Mouse (Mus musculus): ENCODE data around the gene Arnt. TPM values are rescaled to one million over a fixed set of nuclear protein-coding genes. Genes with fewer than 3 reads are reported as not detected.

Gene Arnt
- polyA plus RNA-seq, 1 experiment from 2014 or later, result 46.0 TPM

DNA sequence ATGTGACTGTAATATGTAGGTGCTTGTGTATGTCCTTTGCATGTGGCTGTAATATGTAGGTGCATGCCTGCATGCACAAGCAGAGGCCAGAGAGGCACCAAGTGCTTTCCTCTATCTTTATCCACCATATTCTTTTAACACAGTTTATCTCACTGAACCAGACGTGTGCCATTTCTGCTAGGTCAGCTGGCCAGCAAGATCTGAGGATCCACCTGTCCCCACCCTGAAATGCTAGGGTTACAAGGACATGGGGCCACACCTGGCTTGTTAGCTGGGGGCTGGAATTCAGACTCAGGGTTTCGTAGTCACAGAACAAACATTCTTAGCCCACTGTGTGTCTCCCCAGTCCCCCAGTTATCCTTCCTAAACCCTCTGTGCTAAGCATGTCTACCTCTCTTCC is 85.1 kb downstream of the Arnt start:
- Histone ChIP-seq H3K27me3 (ENCODE audit: insufficient read depth, low read length) (no peaks in the 10 kb centered on the region), H3K27ac (ENCODE audit: low read length) (no peak overlapping the region), H3K4me1 (ENCODE audit: insufficient read depth, low read length) (no peaks in the 10 kb centered on the region), H3K4me2 (replicated peaks; ENCODE audit: low read depth, low read length) (no peak overlapping the region), H3K9me3 (ENCODE audit: low read length) (no peaks in the 10 kb centered on the region), H3K9ac (replicated peaks; ENCODE audit: low read length) (no peak overlapping the region), H3K4me3 (ENCODE audit: low read length) (no peak overlapping the region), H3K36me3 (ENCODE audit: insufficient read depth, low read length) (no peaks in the 10 kb centered on the region)
- no peak for ATAC-seq (ENCODE audit: low FRiP score, low TSS enrichment)
- WGBS, result 82% methylated on average over 2 of the region's 2 CpGs

- no peaks in the 10 kb centered on the region for H3K9me3 ChIP-seq (ENCODE audit: low read length)
- H3K9ac ChIP-seq (replicated peaks; ENCODE audit: low read length), result no peak overlapping the region
- H3K36me3 ChIP-seq (ENCODE audit: insufficient read depth, low read length), result no peaks in the 10 kb centered on the region
- no peak for ATAC-seq (ENCODE audit: low FRiP score, low TSS enrichment)
- no peak overlapping the region for H3K4me3 ChIP-seq (ENCODE audit: low read length)
- no peaks in the 10 kb centered on the region for H3K27me3 ChIP-seq (ENCODE audit: insufficient read depth, low read length)
- no peak overlapping the region for H3K27ac ChIP-seq (ENCODE audit: low read length)
- no peaks in the 10 kb centered on the region for H3K4me1 ChIP-seq (ENCODE audit: insufficient read depth, low read length)
- 85% methylated on average over 3 of the region's 3 CpGs for WGBS
- no peak overlapping the region for H3K4me2 ChIP-seq (replicated peaks; ENCODE audit: low read depth, low read length)
Measured at GRCm38 (mm10) chr3:95520100-95520499, 85.9 kb downstream of the Arnt start.

- no peaks in the 10 kb centered on the region for H3K9me3 ChIP-seq (ENCODE audit: low read length)
- H3K4me1 ChIP-seq (ENCODE audit: insufficient read depth, low read length), result no peaks in the 10 kb centered on the region
- no peak overlapping the region for H3K9ac ChIP-seq (replicated peaks; ENCODE audit: low read length)
- H3K27ac ChIP-seq (ENCODE audit: low read length), result no peak overlapping the region
- H3K4me2 ChIP-seq (replicated peaks; ENCODE audit: low read depth, low read length), result no peak overlapping the region
- H3K36me3 ChIP-seq (ENCODE audit: insufficient read depth, low read length), result no peaks in the 10 kb centered on the region
- no peaks in the 10 kb centered on the region for H3K27me3 ChIP-seq (ENCODE audit: insufficient read depth, low read length)
- no peak overlapping the region for H3K4me3 ChIP-seq (ENCODE audit: low read length)
- no peak for ATAC-seq (ENCODE audit: low FRiP score, low TSS enrichment)
- WGBS, result 86% methylated on average over 10 of the region's 10 CpGs
Measured at GRCm38 (mm10) chr3:95521168-95521567, 87.0 kb downstream of the Arnt start.

DNA sequence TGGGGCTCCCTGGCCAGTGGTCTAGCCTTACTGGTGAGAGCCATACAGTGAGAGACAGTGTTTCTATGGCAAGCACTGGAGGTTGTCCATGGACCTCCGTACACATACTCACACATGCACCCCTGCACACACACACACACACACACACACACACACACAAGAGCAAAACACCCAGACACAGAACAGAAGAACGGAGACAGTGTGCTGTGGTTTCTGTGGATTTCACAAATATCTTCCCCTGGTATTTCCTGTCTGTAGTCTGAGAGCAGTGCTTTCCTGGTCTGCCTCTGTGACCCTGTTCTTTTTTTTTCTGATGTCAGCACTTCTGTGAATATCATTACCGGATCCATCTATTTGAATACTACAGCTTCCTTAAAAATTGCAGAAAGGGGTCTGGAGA is 89.5 kb downstream of the Arnt start:
- no peaks in the 10 kb centered on the region for H3K4me1 ChIP-seq (ENCODE audit: insufficient read depth, low read length)
- no peaks in the 10 kb centered on the region for H3K27me3 ChIP-seq (ENCODE audit: insufficient read depth, low read length)
- no peak overlapping the region for H3K4me3 ChIP-seq (ENCODE audit: low read length)
- H3K27ac ChIP-seq (ENCODE audit: low read length), result no peak overlapping the region
- H3K36me3 ChIP-seq (ENCODE audit: insufficient read depth, low read length), result no peaks in the 10 kb centered on the region
- no peak overlapping the region for H3K9ac ChIP-seq (replicated peaks; ENCODE audit: low read length)
- no peak overlapping the region for H3K4me2 ChIP-seq (replicated peaks; ENCODE audit: low read depth, low read length)
- WGBS, result 51% methylated on average over 3 of the region's 3 CpGs
- ATAC-seq (ENCODE audit: low FRiP score, low TSS enrichment), result no peak
- H3K9me3 ChIP-seq (ENCODE audit: low read length), result no peaks in the 10 kb centered on the region

DNA sequence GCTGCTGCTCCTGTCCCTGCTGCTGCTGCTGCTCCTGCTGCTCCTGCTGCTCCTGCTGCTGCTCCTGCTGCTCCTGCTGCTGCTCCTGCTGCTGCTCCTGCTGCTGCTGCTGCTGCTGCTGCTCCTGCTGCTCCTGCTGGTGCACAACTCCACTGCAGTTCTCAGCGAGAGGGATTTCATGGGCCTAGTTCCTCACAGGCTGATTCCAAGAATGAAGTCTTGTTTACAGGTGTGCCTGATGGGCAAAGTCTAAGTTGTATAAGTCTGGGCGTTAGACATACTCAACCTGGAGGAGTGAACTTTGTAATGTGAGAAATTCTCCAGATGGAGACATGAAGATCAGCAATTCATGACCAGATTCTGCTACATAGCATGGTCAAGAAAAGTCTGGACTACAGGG is 90.5 kb downstream of the Arnt start:
- 61% methylated on average over 2 of the region's 2 CpGs for WGBS
- Histone ChIP-seq H3K36me3 (ENCODE audit: insufficient read depth, low read length) (no peaks in the 10 kb centered on the region), H3K9ac (replicated peaks; ENCODE audit: low read length) (no peak overlapping the region), H3K4me2 (replicated peaks; ENCODE audit: low read depth, low read length) (no peak overlapping the region), H3K27me3 (ENCODE audit: insufficient read depth, low read length) (no peaks in the 10 kb centered on the region), H3K4me3 (ENCODE audit: low read length) (no peak overlapping the region), H3K4me1 (ENCODE audit: insufficient read depth, low read length) (no peaks in the 10 kb centered on the region), H3K9me3 (ENCODE audit: low read length) (no peaks in the 10 kb centered on the region), H3K27ac (ENCODE audit: low read length) (no peak overlapping the region)
- no peak for ATAC-seq (ENCODE audit: low FRiP score, low TSS enrichment)

DNA sequence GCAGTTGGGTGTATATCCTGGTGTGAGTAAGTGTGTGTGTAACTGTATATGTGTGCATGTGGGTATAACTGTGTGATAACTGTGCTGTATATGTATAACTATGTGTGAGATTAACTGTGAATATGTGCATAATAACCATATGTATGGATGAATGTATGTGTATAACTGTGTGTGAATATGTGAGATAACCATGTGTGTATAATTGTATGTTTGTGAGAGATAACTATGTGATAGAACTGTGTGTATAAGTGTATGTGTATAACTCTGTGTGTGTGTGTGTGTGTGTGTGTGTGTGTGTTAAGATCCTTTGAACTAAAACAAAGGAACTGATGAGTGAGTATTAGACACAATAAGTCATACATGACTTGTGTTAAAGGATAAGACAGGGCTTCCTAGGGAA is 91.9 kb downstream of the Arnt start:
- no peaks in the 10 kb centered on the region for H3K36me3 ChIP-seq (ENCODE audit: insufficient read depth, low read length)
- no peaks in the 10 kb centered on the region for H3K27me3 ChIP-seq (ENCODE audit: insufficient read depth, low read length)
- no peaks in the 10 kb centered on the region for H3K9me3 ChIP-seq (ENCODE audit: low read length)
- ATAC-seq (ENCODE audit: low FRiP score, low TSS enrichment), result no peak
- H3K4me3 ChIP-seq (ENCODE audit: low read length), result no peak overlapping the region
- no peaks in the 10 kb centered on the region for H3K4me1 ChIP-seq (ENCODE audit: insufficient read depth, low read length)
- H3K27ac ChIP-seq (ENCODE audit: low read length), result no peak overlapping the region
- no peak overlapping the region for H3K4me2 ChIP-seq (replicated peaks; ENCODE audit: low read depth, low read length)
- no peak overlapping the region for H3K9ac ChIP-seq (replicated peaks; ENCODE audit: low read length)

- 82% methylated on average over 8 of the region's 8 CpGs for WGBS
- no peak within 1 kb of the TSS for H3K4me2 ChIP-seq (replicated peaks; ENCODE audit: low read depth, low read length)
- no peaks in the 10 kb centered on the region for H3K36me3 ChIP-seq (ENCODE audit: insufficient read depth, low read length)
- ATAC-seq (ENCODE audit: low FRiP score, low TSS enrichment), result no peak
- no peak within 1 kb of the TSS for H3K27ac ChIP-seq (ENCODE audit: low read length)
- H3K4me1 ChIP-seq (ENCODE audit: insufficient read depth, low read length), result no peaks in the 10 kb centered on the region
- no peaks in the 10 kb centered on the region for H3K27me3 ChIP-seq (ENCODE audit: insufficient read depth, low read length)
- no peak within 1 kb of the TSS for H3K4me3 ChIP-seq (ENCODE audit: low read length)
- H3K9me3 ChIP-seq (ENCODE audit: low read length), result no peaks in the 10 kb centered on the region
- H3K9ac ChIP-seq (replicated peaks; ENCODE audit: low read length), result no peak within 1 kb of the TSS
Measured at GRCm38 (mm10) chr3:95526622-95527211, 92.5 kb downstream of the Arnt start, which contains the start of gene Ctss. TSS of gene Ctss (plus strand) at chr3:95526786.

GRCm38 (mm10) chr3:95529814-95530213 is 95.6 kb downstream of the Arnt start:
- no peak overlapping the region for H3K4me3 ChIP-seq (ENCODE audit: low read length)
- no peak for ATAC-seq (ENCODE audit: low FRiP score, low TSS enrichment)
- no peaks in the 10 kb centered on the region for H3K4me1 ChIP-seq (ENCODE audit: insufficient read depth, low read length)
- H3K27me3 ChIP-seq (ENCODE audit: insufficient read depth, low read length), result no peaks in the 10 kb centered on the region
- no peak overlapping the region for H3K4me2 ChIP-seq (replicated peaks; ENCODE audit: low read depth, low read length)
- no peak overlapping the region for H3K9ac ChIP-seq (replicated peaks; ENCODE audit: low read length)
- no peaks in the 10 kb centered on the region for H3K9me3 ChIP-seq (ENCODE audit: low read length)
- 82% methylated on average over 6 of the region's 6 CpGs for WGBS
- H3K36me3 ChIP-seq (ENCODE audit: insufficient read depth, low read length), result no peaks in the 10 kb centered on the region
- no peak overlapping the region for H3K27ac ChIP-seq (ENCODE audit: low read length)

DNA sequence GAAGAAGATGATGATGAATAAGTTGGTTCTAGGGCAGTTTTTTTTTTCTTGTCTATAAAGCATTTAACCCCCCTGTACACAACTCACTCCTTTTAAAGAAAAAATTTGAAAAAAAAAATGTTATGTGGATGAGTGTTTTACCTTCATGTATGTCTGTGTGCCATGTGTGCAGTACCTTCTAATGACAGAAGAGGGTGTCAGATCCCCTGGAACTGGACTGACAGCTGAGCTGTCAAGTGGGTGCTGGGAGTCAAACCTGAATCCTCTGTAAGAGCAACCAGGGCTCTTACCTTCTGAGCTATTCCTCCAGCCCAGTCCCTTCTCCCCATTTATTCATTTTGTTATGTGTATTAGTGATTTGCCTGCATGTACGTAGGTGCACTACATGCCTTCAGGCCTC is 96.8 kb downstream of the Arnt start:
- no peak overlapping the region for H3K4me2 ChIP-seq (replicated peaks; ENCODE audit: low read depth, low read length)
- H3K36me3 ChIP-seq (ENCODE audit: insufficient read depth, low read length), result no peaks in the 10 kb centered on the region
- no peaks in the 10 kb centered on the region for H3K9me3 ChIP-seq (ENCODE audit: low read length)
- no peaks in the 10 kb centered on the region for H3K27me3 ChIP-seq (ENCODE audit: insufficient read depth, low read length)
- 90% methylated on average over 1 of the region's 1 CpGs for WGBS
- no peaks in the 10 kb centered on the region for H3K4me1 ChIP-seq (ENCODE audit: insufficient read depth, low read length)
- no peak for ATAC-seq (ENCODE audit: low FRiP score, low TSS enrichment)
- no peak overlapping the region for H3K4me3 ChIP-seq (ENCODE audit: low read length)
- no peak overlapping the region for H3K9ac ChIP-seq (replicated peaks; ENCODE audit: low read length)
- H3K27ac ChIP-seq (ENCODE audit: low read length), result no peak overlapping the region

GRCm38 (mm10) chr3:95533364-95533763 is 99.2 kb downstream of the Arnt start:
- ATAC-seq (ENCODE audit: low FRiP score, low TSS enrichment), result no peak
- Histone ChIP-seq H3K27ac (ENCODE audit: low read length) (no peak overlapping the region), H3K9ac (replicated peaks; ENCODE audit: low read length) (no peak overlapping the region), H3K36me3 (ENCODE audit: insufficient read depth, low read length) (no peaks in the 10 kb centered on the region), H3K27me3 (ENCODE audit: insufficient read depth, low read length) (no peaks in the 10 kb centered on the region), H3K9me3 (ENCODE audit: low read length) (no peaks in the 10 kb centered on the region), H3K4me2 (replicated peaks; ENCODE audit: low read depth, low read length) (no peak overlapping the region), H3K4me1 (ENCODE audit: insufficient read depth, low read length) (no peaks in the 10 kb centered on the region), H3K4me3 (ENCODE audit: low read length) (no peak overlapping the region)
- 86% methylated on average over 5 of the region's 5 CpGs for WGBS

Measured in kidney, embryonic 16.5 days (tissue).